Comparison of ENCODE assay signal across 21 mouse cellular contexts in the genomic region with DNA sequence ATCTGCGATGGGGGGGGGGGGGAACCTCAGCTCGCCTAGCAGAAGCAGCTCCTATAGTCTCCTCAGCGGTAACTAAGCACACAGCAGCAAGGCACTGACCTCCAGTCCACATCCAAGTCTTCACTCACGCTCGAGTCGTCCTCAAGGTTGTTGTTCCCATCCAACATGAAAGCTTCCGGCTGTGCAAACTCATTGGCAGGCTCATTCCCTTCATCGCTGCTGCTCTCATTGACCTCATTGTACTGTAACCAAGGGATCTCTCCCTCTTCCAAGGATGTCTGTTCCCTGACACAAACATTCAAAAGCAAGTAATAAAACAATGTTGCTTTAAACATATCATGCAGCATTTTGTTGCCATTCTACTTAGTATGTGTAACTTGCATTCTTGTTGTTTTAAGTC. TPM values are rescaled to one million over a fixed set of nuclear protein-coding genes. Genes with fewer than 3 reads are reported as not detected.
DNase-seq lines count a peak whose midpoint lies in the region; TF ChIP-seq lines count a peak whose summit lies in the region.
"Had no signal": no experiment of that assay in that cellular context is flagged by ENCODE, and none has a peak within 500 bp of the region (broad histone marks: within the 10 kb centered on the region; RNA-seq: fewer than 3 reads in every experiment).

No protein-coding gene starts in this region.

- no peaks in the 10 kb centered on the region for H3K9me3 ChIP-seq in heart, embryonic 10.5 days
- H3K9me3 ChIP-seq: forebrain, embryonic 10.5 days; forebrain, embryonic 13.5 days; hindbrain, embryonic 12.5 days; hindbrain, embryonic 15.5 days had no signal

- H3K9ac ChIP-seq in liver, adult 2 months (ENCODE audit: low read depth, low read length): no peak overlapping the region
- H3K9ac ChIP-seq: forebrain, embryonic 13.5 days; hindbrain, embryonic 12.5 days; hindbrain, embryonic 15.5 days had no signal

- no peak overlapping the region for H3K27ac ChIP-seq in liver, adult 2 months (replicated peaks; ENCODE audit: insufficient read depth, low read depth, low read length)
- H3K27ac ChIP-seq in heart, embryonic 10.5 days: no peak overlapping the region
- H3K27ac ChIP-seq: forebrain, embryonic 10.5 days; forebrain, embryonic 13.5 days; heart, adult 2 months; hindbrain, embryonic 12.5 days; hindbrain, embryonic 15.5 days had no signal

- TF ChIP-seq CTCF in liver, adult 2 months (IDR thresholded peaks at IDR 0.05; ENCODE audit: low read depth, low read length): no peak

- WGBS in liver, adult 2 months: 86% methylated on average over 8 of the region's 8 CpGs
- WGBS in heart, embryonic 10.5 days: 91% methylated on average over 8 of the region's 8 CpGs

- H3K36me3 ChIP-seq in liver, adult 2 months (ENCODE audit: control insufficient read depth, insufficient read depth, low read length): peaks cover 18% of the 10 kb centered on the region
- H3K36me3 ChIP-seq in heart, embryonic 10.5 days: peaks cover 54% of the 10 kb centered on the region

- DNase-seq in adrenal gland, adult 2 months: peak; percentile 29
- DNase-seq in adrenal gland, postnatal 25 days: no peak
- peak; percentile 7 for DNase-seq in liver, adult 2 months (ENCODE audit: extremely low read depth, low read depth, low spot score)
- DNase-seq in liver (no peak), ZHBTc4 (ENCODE audit: low read depth, low spot score) (peak; percentile 26)
- peak; percentile 7 to 32 for DNase-seq in adrenal gland, postnatal 36 days
- DNase-seq in heart, embryonic 10.5 days (ENCODE audit: low spot score): no peak
- no peak for DNase-seq in ovary, adult 18-20 months (ENCODE audit: low spot score)
- DNase-seq: B cell, adult 2 months; cerebellum, adult 11 months; cerebellum, adult 2 months; cerebellum, adult 9-11 months; gastrocnemius, postnatal 10 days; gastrocnemius, postnatal 36 days; heart, adult 2 months; kidney, adult 2 months had no signal

- no peaks in the 10 kb centered on the region for H3K79me2 ChIP-seq in liver, adult 2 months (ENCODE audit: control insufficient read depth, insufficient read depth, low read length)

- TF ChIP-seq POLR2A in liver, adult 2 months (IDR thresholded peaks at IDR 0.05; ENCODE audit: extremely low read depth, insufficient read depth, low read length): no peak

- no peak overlapping the region for H3K4me3 ChIP-seq in liver, adult 2 months (ENCODE audit: insufficient read depth, low read depth, low read length)
- no peak overlapping the region for H3K4me3 ChIP-seq in heart, embryonic 10.5 days
- H3K4me3 ChIP-seq: forebrain, embryonic 10.5 days; forebrain, embryonic 13.5 days; heart, adult 2 months; hindbrain, embryonic 12.5 days; hindbrain, embryonic 15.5 days had no signal

- no peaks in the 10 kb centered on the region for H3K27me3 ChIP-seq in liver, adult 2 months (ENCODE audit: control insufficient read depth, insufficient read depth, low read length)
- no peaks in the 10 kb centered on the region for H3K27me3 ChIP-seq in heart, embryonic 10.5 days (ENCODE audit: insufficient read depth, poor library complexity, severe bottlenecking)
- H3K27me3 ChIP-seq: CH12.LX; forebrain, embryonic 13.5 days; hindbrain, embryonic 12.5 days; hindbrain, embryonic 15.5 days had no signal

- no peaks in the 10 kb centered on the region for H3K4me1 ChIP-seq in liver, adult 2 months (ENCODE audit: control insufficient read depth, insufficient read depth, low read length)
- no peaks in the 10 kb centered on the region for H3K4me1 ChIP-seq in heart, embryonic 10.5 days
- H3K4me1 ChIP-seq: forebrain, embryonic 10.5 days; forebrain, embryonic 13.5 days; hindbrain, embryonic 12.5 days; hindbrain, embryonic 15.5 days had no signal

RNA-seq across cellular contexts. Expression of gene Pja2, which starts 39.0 kb away (rescaled TPM):
- total RNA-seq in adrenal gland, adult 2 months (2021): 10 to 100 TPM; 66.3 to 81.0 TPM
- 9.7 and 13.5 TPM in 2 replicates for polyA plus RNA-seq in adrenal gland, adult 2 months (2012; rRNA removed)
- 68.3 and 81.4 TPM in 2 replicates for total RNA-seq in adrenal gland, postnatal 25 days (2021)
- total RNA-seq in liver, adult 2 months (2014; rRNA removed): 20.1 and 21.6 TPM in 2 replicates
- polyA plus RNA-seq in liver, adult 2 months (2012; rRNA removed): 5.4 and 5.5 TPM in 2 replicates
- 10 to 100 TPM; 73.0 to 82.3 TPM for total RNA-seq in adrenal gland, postnatal 36 days (2021)
- 70.9 and 85.2 TPM in 2 replicates for polyA plus RNA-seq in heart, embryonic 10.5 days (2016; fragmentation: Nextera tagmentation; extraction: Ambion mirVana)

Comparison
In these comparisons a context has a peak if more than half of its experiments do, and no peak if none do; other contexts are left out.
1. DNase-seq: peak in adrenal gland, adult 2 months (single experiment), liver, adult 2 months (single experiment), ZHBTc4 (single experiment) and adrenal gland, postnatal 36 days (2 of 2); none in adrenal gland, postnatal 25 days (single experiment), liver (single experiment), heart, embryonic 10.5 days (single experiment) and ovary, adult 18-20 months (single experiment).